Mouse (Mus musculus): ENCODE results near the gene Slc23a2. TPM values are rescaled to one million over a fixed set of nuclear protein-coding genes. Genes with fewer than 3 reads are reported as not detected.

Slc23a2 gene
- 10.6 and 22.4 TPM in 2 replicates for polyA plus RNA-seq (2012; rRNA removed)

- under 1% methylated on average over 22 of the region's 68 CpGs for WGBS
- no peak for DNase-seq (ENCODE audit: low read depth, low spot score)
These were observed at the start of gene Slc23a2 for GRCm38 (mm10) chr2:132144971-132145691. Gene Slc23a2, minus strand, starts transcription at chr2:132145108.

DNA sequence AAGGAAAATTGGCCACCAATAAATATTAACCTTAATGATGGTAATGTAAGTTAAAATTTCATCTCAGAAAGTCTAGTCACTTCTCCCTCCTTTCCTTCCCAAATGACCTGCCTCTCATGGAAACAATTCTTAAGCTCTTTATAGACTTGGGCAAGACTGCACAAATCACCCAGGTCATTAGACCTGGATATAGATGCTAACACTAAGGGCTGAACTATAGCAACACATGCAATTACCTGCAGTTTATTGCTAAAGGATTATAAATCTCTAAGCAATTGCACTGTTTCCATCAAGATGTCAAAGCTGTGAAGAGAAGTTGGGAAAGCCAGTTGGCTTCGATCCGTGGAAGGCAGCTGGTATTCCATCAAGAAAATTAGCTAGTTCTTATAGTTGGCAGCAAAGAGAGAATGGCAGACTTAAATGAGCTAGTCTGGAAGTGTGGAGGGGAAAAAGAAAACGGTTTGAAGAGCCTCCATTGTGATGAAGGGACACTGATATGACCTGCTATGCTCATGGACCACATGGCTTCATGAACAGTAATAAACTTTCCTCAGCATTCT, 45.8 kb upstream of the Slc23a2 start:
- 28% methylated on average over 3 of the region's 3 CpGs for WGBS
- DNase-seq (ENCODE audit: low read depth, low spot score), result no peak

DNA sequence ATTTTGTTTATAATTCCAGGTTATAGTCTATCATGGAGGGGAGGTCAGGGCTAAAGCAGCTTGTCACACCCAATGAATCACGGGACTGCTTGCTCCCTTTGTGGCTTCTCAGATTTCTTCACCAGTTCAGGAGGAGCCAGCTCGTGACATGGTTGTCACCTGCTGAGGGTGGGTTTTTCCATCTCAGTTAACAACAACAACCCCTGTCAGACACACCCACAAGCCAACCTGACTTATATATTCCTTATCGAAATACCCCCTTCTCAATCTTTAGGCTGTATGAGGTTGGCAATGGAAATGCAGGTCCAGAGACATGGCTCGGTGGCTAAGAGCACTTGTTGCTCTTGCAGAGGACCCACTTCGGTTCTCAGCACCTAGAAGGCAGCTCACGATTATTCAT, 39.0 kb upstream of the Slc23a2 start:
- DNase-seq (ENCODE audit: low read depth, low spot score), result no peak
- 65% methylated on average over 6 of the region's 6 CpGs for WGBS

DNA sequence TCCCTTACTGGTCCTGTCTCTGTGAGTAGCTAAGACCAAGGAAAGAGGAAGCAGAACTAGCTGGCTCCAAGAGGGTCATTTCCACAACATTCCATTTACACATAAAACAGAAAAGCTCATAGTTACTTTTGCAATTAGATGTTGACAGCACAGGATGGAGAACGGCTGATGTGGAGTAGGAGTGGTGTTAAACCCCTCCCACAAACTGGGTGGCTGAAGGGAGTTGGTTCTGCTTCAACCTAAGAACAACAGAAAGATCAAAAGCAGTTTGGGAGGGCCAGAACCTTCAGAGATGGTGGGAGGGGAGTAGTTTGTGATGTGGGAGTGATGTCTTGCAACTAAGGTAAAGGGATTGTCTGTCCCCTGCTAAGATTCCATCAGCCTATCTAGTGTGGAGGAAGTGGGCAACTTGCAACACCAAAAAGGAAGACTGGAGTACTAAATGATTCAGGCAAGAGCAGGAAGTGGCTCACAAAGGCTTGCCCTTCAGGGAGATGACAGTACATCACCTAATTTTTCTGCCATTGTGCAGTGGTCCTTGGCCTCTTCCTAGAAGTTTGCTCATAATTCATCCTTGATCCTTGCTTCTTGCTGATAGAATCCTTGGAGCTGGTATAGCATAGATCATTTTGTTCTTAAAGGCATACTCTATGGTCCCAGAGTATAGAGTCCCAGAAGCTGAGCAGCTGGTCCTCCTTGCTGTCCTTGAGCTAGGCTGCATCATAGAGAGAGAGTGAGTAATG, 35.7 kb upstream of the Slc23a2 start:
- WGBS, result 26% methylated on average over 1 of the region's 1 CpGs
- DNase-seq (ENCODE audit: low read depth, low spot score), result no peak

- 89% methylated on average over 7 of the region's 7 CpGs for WGBS
- no peak for DNase-seq (ENCODE audit: low read depth, low spot score)
These were observed 34.5 kb upstream of the Slc23a2 start for GRCm38 (mm10) chr2:132179371-132179770.

GRCm38 (mm10) chr2:132177406-132177805, 32.5 kb upstream of the Slc23a2 start:
- no peak for DNase-seq (ENCODE audit: low read depth, low spot score)
- WGBS, result 67% methylated on average over 9 of the region's 9 CpGs

GRCm38 (mm10) chr2:132176289-132176848, 31.5 kb upstream of the Slc23a2 start:
- WGBS, result 73% methylated on average over 3 of the region's 3 CpGs
- no peak for DNase-seq (ENCODE audit: low read depth, low spot score)

GRCm38 (mm10) chr2:132174048-132174447, 29.1 kb upstream of the Slc23a2 start:
- DNase-seq (ENCODE audit: low read depth, low spot score), result no peak
- WGBS, result 81% methylated on average over 3 of the region's 3 CpGs

- DNase-seq (ENCODE audit: low read depth, low spot score), result no peak
- WGBS, result 33% methylated on average over 8 of the region's 8 CpGs
These were observed 27.0 kb upstream of the Slc23a2 start for GRCm38 (mm10) chr2:132171939-132172338.

DNA sequence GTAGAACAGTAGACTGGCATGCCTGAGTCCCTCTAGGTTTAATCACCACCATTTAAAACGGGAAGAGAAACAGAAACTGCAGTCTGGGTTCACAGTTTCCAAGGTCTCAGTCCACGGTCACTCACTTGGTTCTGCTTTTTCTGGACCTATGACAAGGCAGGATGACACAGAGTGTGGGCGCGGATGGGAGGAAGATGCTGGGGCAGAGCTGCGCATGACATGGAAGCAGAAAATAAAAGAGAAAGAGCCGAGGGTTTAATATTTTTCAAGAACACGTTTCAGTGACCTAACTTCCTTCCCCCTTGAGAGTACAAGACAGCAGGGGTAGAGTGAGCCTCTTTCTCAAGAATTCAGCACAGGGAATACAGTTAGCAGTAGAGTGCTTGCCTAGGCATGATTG, 24.2 kb upstream of the Slc23a2 start:
- no peak for DNase-seq (ENCODE audit: low read depth, low spot score)
- 85% methylated on average over 7 of the region's 7 CpGs for WGBS

DNA sequence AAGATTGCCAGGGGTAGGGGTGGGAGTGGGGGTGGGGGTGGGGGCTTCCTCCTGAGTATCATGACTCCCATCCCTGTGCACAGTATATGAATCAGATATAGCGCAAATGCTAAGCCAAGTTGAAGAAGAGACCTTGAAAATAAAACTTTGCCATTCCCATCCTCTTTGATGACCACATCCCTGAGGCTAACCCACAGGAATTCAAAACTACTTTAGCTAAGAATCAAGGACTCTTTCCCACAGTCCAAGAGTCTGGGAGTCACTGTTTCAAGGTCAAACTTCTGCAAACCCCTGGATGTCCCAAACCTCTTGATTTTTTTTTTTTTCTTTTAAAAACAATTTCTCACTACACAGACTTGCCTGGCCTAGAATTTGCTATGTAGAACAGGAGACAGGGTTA, 18.7 kb upstream of the Slc23a2 start:
- 89% methylated on average over 1 of the region's 1 CpGs for WGBS
- DNase-seq (ENCODE audit: low read depth, low spot score), result no peak

- 69% methylated on average over 4 of the region's 4 CpGs for WGBS
These were observed 12.6 kb upstream of the Slc23a2 start for GRCm38 (mm10) chr2:132157482-132157881.

DNA sequence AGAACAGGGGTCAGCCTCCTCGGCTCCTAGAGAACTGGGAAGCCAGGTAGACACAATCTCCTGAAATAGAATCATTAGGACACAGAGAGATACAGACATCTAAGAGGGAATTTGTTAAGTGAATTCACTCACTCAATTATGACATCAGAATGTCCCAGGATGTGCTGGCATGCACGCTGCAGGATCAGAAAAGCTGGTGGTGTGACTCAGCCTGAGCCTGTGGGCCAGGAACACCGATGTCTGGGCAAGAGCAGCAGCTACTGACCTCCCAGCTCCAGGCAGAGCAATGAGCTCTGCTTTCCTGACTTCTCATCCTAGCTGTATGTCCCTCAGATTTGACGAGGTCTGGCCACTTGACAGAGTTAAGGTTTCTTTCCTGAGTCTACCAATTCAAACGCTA, 7.8 kb upstream of the Slc23a2 start:
- 37% methylated on average over 5 of the region's 5 CpGs for WGBS
- no peak for DNase-seq (ENCODE audit: low read depth, low spot score)

More at GRCm38 (mm10) chr2:132157482-132157881, 12.6 kb upstream of the Slc23a2 start:
- DNase-seq (ENCODE audit: low read depth, low spot score), result no peak

GRCm38 (mm10) chr2:132151592-132151991, 6.7 kb upstream of the Slc23a2 start:
- WGBS, result 73% methylated on average over 6 of the region's 6 CpGs
- no peak for DNase-seq (ENCODE audit: low read depth, low spot score)

GRCm38 (mm10) chr2:132150926-132151325, 6.0 kb upstream of the Slc23a2 start:
- WGBS, result 58% methylated on average over 1 of the region's 1 CpGs
- no peak for DNase-seq (ENCODE audit: low read depth, low spot score)

DNA sequence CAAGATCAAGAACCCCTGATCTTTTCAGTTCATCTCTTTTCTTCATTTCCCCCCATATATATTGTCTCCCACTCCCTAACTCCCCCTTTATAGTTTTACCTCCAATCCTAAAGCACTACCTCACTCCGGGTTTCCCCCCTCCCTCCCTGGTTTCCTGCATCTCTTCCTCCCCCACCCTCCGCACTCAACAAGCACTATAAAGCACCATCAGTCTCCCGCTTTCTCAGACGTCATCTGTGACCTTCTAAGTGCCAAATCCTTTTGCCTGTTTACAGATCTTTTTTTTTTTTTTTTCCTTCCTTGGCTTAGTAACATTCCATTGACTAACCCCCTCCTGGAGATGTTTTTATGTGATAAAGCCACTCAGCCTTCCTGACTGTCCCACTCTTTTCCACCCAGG, 1.6 kb upstream of the Slc23a2 start:
- DNase-seq (ENCODE audit: low read depth, low spot score), result no peak
- 36% methylated on average over 4 of the region's 4 CpGs for WGBS

DNA sequence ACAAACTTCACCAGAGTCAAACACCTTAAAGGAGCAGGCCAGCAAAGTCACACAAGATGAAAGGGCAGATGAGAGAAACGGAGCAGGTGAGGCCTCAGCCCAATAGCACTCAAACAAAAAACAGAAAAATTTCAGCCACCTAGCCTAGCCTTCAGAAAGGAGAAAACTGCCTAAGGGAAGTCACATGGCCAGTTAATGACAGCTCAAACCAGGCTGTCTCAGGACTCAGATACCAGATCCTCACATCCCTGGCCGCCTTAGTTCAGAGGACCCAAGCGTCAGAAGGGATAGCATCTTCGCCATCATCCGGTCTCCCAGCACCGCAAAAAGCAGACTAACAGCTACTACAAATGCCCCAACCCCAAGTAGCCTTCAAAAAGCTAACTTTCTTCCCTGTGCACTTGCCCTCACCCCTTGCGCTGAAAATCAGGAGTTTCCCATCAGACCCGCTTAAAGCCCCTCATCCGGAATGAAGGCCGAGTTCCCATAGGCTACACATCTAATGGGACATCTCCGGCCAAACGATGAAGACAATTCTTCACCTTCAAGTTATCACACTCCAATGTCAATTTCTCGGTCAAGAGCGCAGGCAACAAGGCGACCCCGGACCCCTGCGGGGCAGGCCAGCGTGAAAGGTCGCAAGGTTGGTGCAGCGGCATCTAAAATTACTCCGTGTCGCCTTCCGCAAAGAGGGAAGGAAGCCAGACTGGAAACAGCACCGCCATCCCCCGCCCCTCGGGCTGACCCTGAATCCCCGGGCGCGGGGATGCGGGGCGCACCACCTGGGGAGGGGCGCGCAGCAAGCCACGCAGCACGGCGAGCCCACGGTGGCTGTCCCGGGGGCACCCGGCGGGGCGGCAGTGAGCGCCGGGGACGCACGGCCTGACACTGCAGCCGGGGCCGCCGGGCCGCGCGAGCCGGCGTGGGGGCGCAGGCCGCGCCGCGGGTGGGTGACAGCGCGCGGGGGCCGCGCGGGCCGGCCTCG, 673 bp downstream of the Slc23a2 start:
- DNase-seq (ENCODE audit: low read depth, low spot score), result no peak
- WGBS, result 5% methylated on average over 62 of the region's 66 CpGs

- 88% methylated on average over 8 of the region's 8 CpGs for WGBS
- DNase-seq (ENCODE audit: low read depth, low spot score), result no peak
These were observed 2.3 kb downstream of the Slc23a2 start for GRCm38 (mm10) chr2:132142606-132143005.

- no peak for DNase-seq (ENCODE audit: low read depth, low spot score)
- 82% methylated on average over 10 of the region's 10 CpGs for WGBS
These were observed 4.4 kb downstream of the Slc23a2 start for GRCm38 (mm10) chr2:132140536-132140935.
